Mouse (Mus musculus): ENCODE measurements around the gene Eif4a3.
A peak's percentile ranks its signal among the peaks of the same experiment; 100 is the strongest.

Eif4a3 gene

GRCm38 (mm10) chr11:119299391-119300245 lies at the start of gene Eif4a3:
Eif4a3 (minus strand) TSS chr11:119300089.
- peak; percentile 97 for DNase-seq (ENCODE audit: low spot score)

GRCm38 (mm10) chr11:119347125-119347524 lies 47.2 kb upstream of the Eif4a3 start:
- no peak for DNase-seq (ENCODE audit: low spot score)

- no peak for DNase-seq (ENCODE audit: low spot score)
These were observed 45.0 kb upstream of the Eif4a3 start for GRCm38 (mm10) chr11:119344865-119345264.

- DNase-seq (ENCODE audit: low spot score): no peak
These were observed 44.3 kb upstream of the Eif4a3 start for GRCm38 (mm10) chr11:119344178-119344577.

GRCm38 (mm10) chr11:119339637-119340036 lies 39.7 kb upstream of the Eif4a3 start:
- peak; percentile 67 for DNase-seq (ENCODE audit: low spot score)

GRCm38 (mm10) chr11:119339179-119339578 lies 39.3 kb upstream of the Eif4a3 start:
- DNase-seq (ENCODE audit: low spot score): no peak

GRCm38 (mm10) chr11:119338271-119339059 lies 38.6 kb upstream of the Eif4a3 start:
- DNase-seq (ENCODE audit: low spot score): peak; percentile 46

GRCm38 (mm10) chr11:119331970-119332369 lies 32.1 kb upstream of the Eif4a3 start:
- no peak for DNase-seq (ENCODE audit: low spot score)

GRCm38 (mm10) chr11:119330592-119330991 lies 30.7 kb upstream of the Eif4a3 start:
- DNase-seq (ENCODE audit: low spot score): no peak

GRCm38 (mm10) chr11:119325068-119325467 lies 25.2 kb upstream of the Eif4a3 start:
- DNase-seq (ENCODE audit: low spot score): no peak

GRCm38 (mm10) chr11:119322521-119322920 lies 22.6 kb upstream of the Eif4a3 start:
- no peak for DNase-seq (ENCODE audit: low spot score)

- DNase-seq (ENCODE audit: low spot score): no peak
These were observed 16.8 kb upstream of the Eif4a3 start for GRCm38 (mm10) chr11:119316720-119317119.

GRCm38 (mm10) chr11:119314252-119314936 lies 14.5 kb upstream of the Eif4a3 start:
- DNase-seq (ENCODE audit: low spot score): no peak

GRCm38 (mm10) chr11:119310621-119311020 lies 10.7 kb upstream of the Eif4a3 start:
- DNase-seq (ENCODE audit: low spot score): no peak

- no peak for DNase-seq (ENCODE audit: low spot score)
These were observed 8.0 kb upstream of the Eif4a3 start for GRCm38 (mm10) chr11:119307916-119308315.

- no peak for DNase-seq (ENCODE audit: low spot score)
These were observed 7.7 kb upstream of the Eif4a3 start, which contains the start of gene Card14 for GRCm38 (mm10) chr11:119307658-119307867. Card14 (plus strand) TSS chr11:119307768.

GRCm38 (mm10) chr11:119306762-119307657 lies 7.1 kb upstream of the Eif4a3 start:
- DNase-seq (ENCODE audit: low spot score): no peak

GRCm38 (mm10) chr11:119304904-119305712 lies 5.2 kb upstream of the Eif4a3 start:
- DNase-seq (ENCODE audit: low spot score): no peak

GRCm38 (mm10) chr11:119300986-119301385 lies 1.1 kb upstream of the Eif4a3 start:
- no peak for DNase-seq (ENCODE audit: low spot score)

GRCm38 (mm10) chr11:119300246-119300935 lies 502 bp upstream of the Eif4a3 start:
- DNase-seq (ENCODE audit: low spot score): no peak

All from ovary, postnatal 36 days (tissue).